Mouse (Mus musculus) hindbrain, embryonic 13.5 days (tissue): ENCODE data around the gene Arfgef2. TPM values are rescaled to one million over a fixed set of nuclear protein-coding genes. Genes with fewer than 3 reads are reported as not detected.

Experiments used
- ATAC-seq: fragments of 200-750 bp; cut with Nextera tagmentation; 2 replicates; pipeline ENCODE4 v1.8.0; 2017; ENCODE audit warnings: moderate TSS enrichment; ENCODE audit not compliant: low FRiP score
- H3K27ac ChIP-seq: fragments of 300-500 bp; sonication (generic); 2 replicates; pipeline ENCODE4 v1.5.1; 2015; ENCODE audit warnings: inconsistent platforms, mild to moderate bottlenecking, moderate library complexity
- H3K27me3 ChIP-seq: fragments of 300-500 bp; sonication (generic); 2 replicates; pipeline ENCODE4 v1.6.1; 2015; ENCODE audit warnings: mild to moderate bottlenecking, inconsistent platforms
- H3K36me3 ChIP-seq: fragments of 300-500 bp; sonication (generic); 2 replicates; pipeline ENCODE4 v1.6.1; 2015; ENCODE audit warnings: mild to moderate bottlenecking, inconsistent platforms
- H3K4me1 ChIP-seq: fragments of 300-500 bp; sonication (generic); replicated peaks from 2 replicates; pipeline ENCODE4 v1.6.1; 2015; ENCODE audit warnings: inconsistent platforms
- H3K4me2 ChIP-seq: fragments of 300-500 bp; sonication (generic); 2 replicates; pipeline ENCODE4 v1.6.1; 2015; ENCODE audit warnings: inconsistent platforms, mild to moderate bottlenecking, moderate library complexity
- H3K4me3 ChIP-seq: fragments of 300-500 bp; sonication (generic); 2 replicates; pipeline ENCODE4 v1.5.1; 2015; ENCODE audit warnings: mild to moderate bottlenecking, inconsistent platforms
- H3K9ac ChIP-seq: fragments of 300-500 bp; sonication (generic); 2 replicates; pipeline ENCODE4 v1.6.1; 2015; ENCODE audit warnings: mild to moderate bottlenecking, inconsistent platforms
- H3K9me3 ChIP-seq: fragments of 300-500 bp; sonication (generic); 2 replicates; pipeline ENCODE4 v1.6.1; 2016; ENCODE audit warnings: inconsistent platforms
- WGBS: fragments of 180-500 bp; shearing (Covaris S2); methylation state at CpG from one replicate; pipeline ENCODE4 v1.1.7; 2015; 5-methylcytosine and 5-hydroxymethylcytosine counted together
- polyA plus RNA-seq: library from polyadenylated mRNA; unstranded; fragments of >200 nt; fragmentation: Nextera tagmentation; extraction: Ambion mirVana; gene quantifications from 2 replicates; pipeline ENCODE4 v1.2.1, GENCODE M21; 2015

The Arfgef2 gene
- polyA plus RNA-seq: 3.7 and 4.0 TPM in 2 replicates

- peaks cover 22% of the 10 kb centered on the region for H3K4me1 ChIP-seq
- H3K9me3 ChIP-seq: no peaks in the 10 kb centered on the region
- peak within 1 kb of the TSS; percentile 91 for H3K9ac ChIP-seq
- WGBS: under 1% methylated on average over 71 of the region's 76 CpGs
- peak; percentile 90 for ATAC-seq
- H3K27ac ChIP-seq: peak within 1 kb of the TSS; percentile 66
- peak within 1 kb of the TSS; percentile 76 for H3K4me3 ChIP-seq
- 0 out of 2 replicates have a peak, but pooled peaks cover 6% of the 10 kb centered on the region for H3K27me3 ChIP-seq
- H3K36me3 ChIP-seq: no peaks in the 10 kb centered on the region
- H3K4me2 ChIP-seq: peak within 1 kb of the TSS; percentile 80
These were observed at the start of gene Arfgef2 for GRCm38 (mm10) chr2:166805250-166806172. TSS of gene Arfgef2 (plus strand) at chr2:166805588.

- Histone ChIP-seq H3K27ac (no peak overlapping the region), H3K27me3 (0 out of 2 replicates have a peak, but pooled peaks cover 3% of the 10 kb centered on the region), H3K4me1 (no peaks in the 10 kb centered on the region; the same call in 1 of the 2 replicates), H3K4me2 (no peak overlapping the region), H3K9ac (no peak overlapping the region), H3K4me3 (no peak overlapping the region), H3K36me3 (no peaks in the 10 kb centered on the region), H3K9me3 (no peaks in the 10 kb centered on the region)
- WGBS: 32% methylated on average over 3 of the region's 3 CpGs
- ATAC-seq: no peak
These were observed 47.4 kb upstream of the Arfgef2 start for GRCm38 (mm10) chr2:166757969-166758368.

GRCm38 (mm10) chr2:166764051-166764450 lies 41.3 kb upstream of the Arfgef2 start:
- H3K9ac ChIP-seq: no peak overlapping the region; the same call in 1 of the 2 replicates
- H3K9me3 ChIP-seq: no peaks in the 10 kb centered on the region
- H3K4me2 ChIP-seq: no peak overlapping the region
- 13% methylated on average over 5 of the region's 5 CpGs for WGBS
- peaks cover 10% of the 10 kb centered on the region for H3K4me1 ChIP-seq
- no peak overlapping the region for H3K4me3 ChIP-seq
- no peak overlapping the region for H3K27ac ChIP-seq
- H3K27me3 ChIP-seq: no peaks in the 10 kb centered on the region
- H3K36me3 ChIP-seq: no peaks in the 10 kb centered on the region
- ATAC-seq: no peak

- Histone ChIP-seq H3K4me3 (no peak overlapping the region), H3K27me3 (no peaks in the 10 kb centered on the region), H3K36me3 (no peaks in the 10 kb centered on the region), H3K4me2 (no peak overlapping the region), H3K27ac (no peak overlapping the region), H3K4me1 (peaks cover 10% of the 10 kb centered on the region), H3K9ac (no peak overlapping the region), H3K9me3 (no peaks in the 10 kb centered on the region)
- 75% methylated on average over 9 of the region's 9 CpGs for WGBS
- ATAC-seq: no peak
These were observed 37.8 kb upstream of the Arfgef2 start for GRCm38 (mm10) chr2:166767591-166767990.

GRCm38 (mm10) chr2:166771396-166771795 lies 34.0 kb upstream of the Arfgef2 start:
- Histone ChIP-seq H3K9ac (no peak overlapping the region), H3K4me1 (no peaks in the 10 kb centered on the region), H3K9me3 (no peaks in the 10 kb centered on the region), H3K4me2 (no peak overlapping the region), H3K36me3 (no peaks in the 10 kb centered on the region), H3K27me3 (no peaks in the 10 kb centered on the region), H3K27ac (no peak overlapping the region), H3K4me3 (no peak overlapping the region)
- 78% methylated on average over 11 of the region's 11 CpGs for WGBS
- ATAC-seq: no peak

GRCm38 (mm10) chr2:166773587-166773986 lies 31.8 kb upstream of the Arfgef2 start:
- Histone ChIP-seq H3K27me3 (no peaks in the 10 kb centered on the region), H3K4me1 (no peaks in the 10 kb centered on the region), H3K9ac (no peak overlapping the region), H3K36me3 (no peaks in the 10 kb centered on the region), H3K4me3 (no peak overlapping the region), H3K9me3 (no peaks in the 10 kb centered on the region), H3K4me2 (no peak overlapping the region), H3K27ac (no peak overlapping the region)
- no peak for ATAC-seq
- 67% methylated on average over 8 of the region's 10 CpGs for WGBS

- no peak overlapping the region for H3K9ac ChIP-seq
- no peaks in the 10 kb centered on the region for H3K36me3 ChIP-seq
- no peaks in the 10 kb centered on the region for H3K27me3 ChIP-seq
- H3K27ac ChIP-seq: no peak overlapping the region
- no peak overlapping the region for H3K4me3 ChIP-seq
- H3K4me1 ChIP-seq: no peaks in the 10 kb centered on the region
- no peak for ATAC-seq
- 82% methylated on average over 10 of the region's 10 CpGs for WGBS
- H3K4me2 ChIP-seq: no peak overlapping the region
- no peaks in the 10 kb centered on the region for H3K9me3 ChIP-seq
These were observed 31.1 kb upstream of the Arfgef2 start for GRCm38 (mm10) chr2:166774275-166774674.

- 0 out of 2 replicates have a peak, but pooled peaks cover 2% of the 10 kb centered on the region for H3K4me1 ChIP-seq
- H3K27me3 ChIP-seq: no peaks in the 10 kb centered on the region
- H3K4me2 ChIP-seq: no peak overlapping the region
- no peak overlapping the region for H3K4me3 ChIP-seq
- ATAC-seq: no peak
- H3K27ac ChIP-seq: no peak overlapping the region
- H3K9ac ChIP-seq: no peak overlapping the region
- no peaks in the 10 kb centered on the region for H3K36me3 ChIP-seq
- no peaks in the 10 kb centered on the region for H3K9me3 ChIP-seq
- WGBS: 67% methylated on average over 11 of the region's 11 CpGs
These were observed 30.0 kb upstream of the Arfgef2 start for GRCm38 (mm10) chr2:166775357-166775893.

GRCm38 (mm10) chr2:166776272-166776671 lies 29.1 kb upstream of the Arfgef2 start:
- no peak overlapping the region for H3K4me3 ChIP-seq

GRCm38 (mm10) chr2:166779956-166780355 lies 25.4 kb upstream of the Arfgef2 start:
- Histone ChIP-seq H3K4me2 (no peak overlapping the region), H3K36me3 (no peaks in the 10 kb centered on the region), H3K27me3 (0 out of 2 replicates have a peak, but pooled peaks cover 5% of the 10 kb centered on the region), H3K9me3 (no peaks in the 10 kb centered on the region), H3K4me3 (no peak overlapping the region), H3K4me1 (0 out of 2 replicates have a peak, but pooled peaks cover 7% of the 10 kb centered on the region), H3K27ac (no peak overlapping the region), H3K9ac (no peak overlapping the region)
- no peak for ATAC-seq
- 52% methylated on average over 8 of the region's 8 CpGs for WGBS

More at GRCm38 (mm10) chr2:166776272-166776671, 29.1 kb upstream of the Arfgef2 start:
- Histone ChIP-seq H3K4me1 (0 out of 2 replicates have a peak, but pooled peaks cover 7% of the 10 kb centered on the region), H3K9ac (no peak overlapping the region), H3K36me3 (no peaks in the 10 kb centered on the region), H3K4me2 (no peak overlapping the region), H3K9me3 (no peaks in the 10 kb centered on the region), H3K27me3 (0 out of 2 replicates have a peak, but pooled peaks cover 5% of the 10 kb centered on the region), H3K27ac (no peak overlapping the region)
- no peak for ATAC-seq
- WGBS: no CpG with 5 or more reads among the region's 2 CpGs

GRCm38 (mm10) chr2:166780980-166781578 lies 24.3 kb upstream of the Arfgef2 start:
- H3K36me3 ChIP-seq: no peaks in the 10 kb centered on the region
- 12% methylated on average over 9 of the region's 9 CpGs for WGBS
- H3K4me3 ChIP-seq: no peak overlapping the region
- H3K27ac ChIP-seq: no peak overlapping the region
- no peaks in the 10 kb centered on the region for H3K9me3 ChIP-seq
- 0 out of 2 replicates have a peak, but pooled peaks cover 5% of the 10 kb centered on the region for H3K27me3 ChIP-seq
- H3K4me2 ChIP-seq: no peak overlapping the region
- H3K9ac ChIP-seq: no peak overlapping the region
- no peak for ATAC-seq
- H3K4me1 ChIP-seq: peaks cover 18% of the 10 kb centered on the region

GRCm38 (mm10) chr2:166784376-166784775 lies 21.0 kb upstream of the Arfgef2 start:
- Histone ChIP-seq H3K9me3 (no peaks in the 10 kb centered on the region), H3K9ac (no peak overlapping the region), H3K4me1 (peaks cover 27% of the 10 kb centered on the region), H3K27me3 (0 out of 2 replicates have a peak, but pooled peaks cover 5% of the 10 kb centered on the region), H3K4me2 (no peak overlapping the region), H3K27ac (no peak overlapping the region), H3K36me3 (no peaks in the 10 kb centered on the region), H3K4me3 (no peak overlapping the region)
- ATAC-seq: no peak
- WGBS: 82% methylated on average over 6 of the region's 6 CpGs
